Mouse (Mus musculus) layer of hippocampus, adult 2 months (tissue): ENCODE measurements at regions not wholly inside any gene's neighbourhood (a gene's known extent, or its start where the extent isn't known, plus 50 kb on each side); places are given as distances from the start of the nearest gene placed in this dataset.

Experiments used
- DNase-seq, 2 experiments: peaks; one replicate each; pipeline ENCODE4 v3.0.0; 2022; ENCODE audit warnings: low spot score in 2 of 2
- H3K27ac ChIP-seq: fragments of 200-600 bp; 2 replicates; pipeline ENCODE4 v1.8.1; 2022
- H3K4me3 ChIP-seq: fragments of 200-600 bp; 2 replicates; pipeline ENCODE4 v1.8.1; 2022; ENCODE audit warnings: mild to moderate bottlenecking
- CTCF ChIP-seq: fragments of 200-600 bp; conservative IDR thresholded peaks from 2 replicates; pipeline ENCODE4 v1.8.1; 2022; ENCODE audit warnings: antibody characterized with exemption, mild to moderate bottlenecking, moderate library complexity

DNA sequence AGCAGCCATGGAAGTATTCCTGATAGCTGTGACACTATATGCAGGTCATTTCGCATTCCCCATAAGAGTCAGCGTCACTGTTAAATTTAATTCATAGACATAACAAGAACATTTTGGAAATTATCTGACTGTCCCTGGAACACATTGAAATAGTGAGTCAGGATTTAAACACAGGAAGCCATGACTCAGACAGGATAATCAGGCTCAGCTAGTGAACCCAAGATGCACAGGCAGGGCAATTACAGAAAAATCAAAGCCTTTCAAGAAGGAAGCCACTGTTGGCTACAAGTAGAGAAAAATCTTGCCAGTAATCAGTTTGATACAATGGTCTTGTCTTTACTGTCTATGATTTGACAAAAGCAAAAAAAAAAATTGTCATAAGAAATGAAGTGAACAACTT is 323.2 kb downstream of the Isl1 start:
- TF ChIP-seq CTCF: no peak
- no peak for DNase-seq
- Histone ChIP-seq H3K27ac (no peak overlapping the region), H3K4me3 (no peak overlapping the region)

DNA sequence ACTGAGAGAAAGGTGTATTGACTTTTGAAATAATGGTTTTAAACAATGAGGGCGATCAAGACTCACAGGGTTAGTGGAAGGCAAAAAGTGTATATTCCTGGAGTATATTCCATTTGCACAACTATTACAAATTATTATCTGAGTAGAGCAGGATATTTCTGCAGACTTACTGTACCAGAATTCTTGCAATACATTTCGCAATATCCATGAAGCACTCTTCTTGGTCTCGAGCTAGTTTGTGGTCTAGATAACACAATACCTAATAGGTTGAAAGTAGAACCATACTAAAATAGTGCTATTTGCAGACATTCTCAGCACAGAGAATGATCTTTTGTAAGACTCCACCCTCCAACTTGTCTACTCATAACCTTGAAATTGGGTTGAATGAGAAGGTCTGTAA is 323.8 kb downstream of the Isl1 start:
- DNase-seq: no peak
- H3K27ac ChIP-seq: no peak overlapping the region
- TF ChIP-seq CTCF: no peak
- no peak overlapping the region for H3K4me3 ChIP-seq

DNA sequence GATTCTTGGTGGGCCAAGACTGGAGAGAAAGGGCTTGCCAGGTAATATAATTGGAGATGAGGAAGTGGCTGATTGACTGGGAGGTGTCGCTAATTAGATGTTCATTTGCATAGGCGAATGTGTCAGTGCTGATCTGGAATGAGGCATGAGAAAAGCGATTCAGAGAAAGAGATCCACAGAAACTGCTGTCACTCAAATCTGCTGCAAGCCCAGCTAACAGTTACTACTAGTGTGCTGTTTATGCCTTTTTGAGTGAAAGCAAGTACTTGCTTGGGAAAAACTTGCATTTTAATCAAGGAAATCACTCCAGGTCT is 331.6 kb downstream of the Isl1 start:
- Histone ChIP-seq H3K4me3 (no peak overlapping the region), H3K27ac (no peak overlapping the region)
- DNase-seq: no peak
- no peak for TF ChIP-seq CTCF

DNA sequence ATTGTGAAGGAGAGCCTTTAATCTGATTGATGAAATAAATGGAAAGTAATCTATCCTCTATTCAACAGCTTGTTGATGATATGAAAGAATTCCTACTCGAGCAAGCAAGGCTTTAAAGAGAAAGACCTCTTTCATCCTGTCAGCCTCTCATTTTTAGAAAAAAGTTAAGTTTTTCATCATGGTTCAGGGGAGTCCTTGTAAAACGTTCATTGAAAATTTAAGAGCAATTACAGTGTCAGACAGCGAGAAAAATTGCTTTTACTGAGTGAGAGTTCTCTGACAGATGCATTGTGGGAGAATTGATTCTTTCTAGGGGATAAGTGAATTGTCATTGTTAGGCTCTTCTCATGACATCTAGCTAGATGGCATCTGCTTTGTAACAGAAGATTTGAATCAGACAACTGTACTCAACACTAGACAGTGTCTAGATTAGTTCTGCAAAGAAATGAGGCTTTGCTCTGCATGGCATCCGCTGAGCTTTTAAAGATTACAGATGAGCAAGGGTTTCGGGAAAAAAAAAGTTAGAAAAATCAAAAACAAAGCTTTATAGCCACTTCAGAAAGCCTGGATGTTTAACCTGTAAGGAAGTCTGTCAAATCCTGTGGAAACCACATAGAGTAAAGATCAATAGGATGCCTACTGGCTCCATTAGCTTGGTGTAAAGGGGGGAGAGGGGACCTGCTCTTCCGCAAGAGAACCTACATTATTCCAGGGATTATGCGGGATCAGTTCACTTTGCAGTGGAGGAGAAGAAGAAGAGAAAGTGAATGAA is 332.2 kb downstream of the Isl1 start:
- DNase-seq: no peak
- TF ChIP-seq CTCF: no peak
- Histone ChIP-seq H3K4me3 (no peak overlapping the region), H3K27ac (no peak overlapping the region)
